Mouse (Mus musculus) monocyte, adult 5-6 weeks (primary cell): ENCODE results near the gene Glra1. TPM values are rescaled to one million over a fixed set of nuclear protein-coding genes. Genes with fewer than 3 reads are reported as not detected.

Source experiments
- ATAC-seq: fragments of 153-309, 156-312 bp; replicated peaks from 2 replicates; pipeline ENCODE4 v1.8.0; 2017; ENCODE audit warnings: mild to moderate bottlenecking; ENCODE audit not compliant: low TSS enrichment, insufficient number of reproducible peaks, severe bottlenecking, poor library complexity, low FRiP score
- total RNA-seq: library from RNA; stranded (forward); fragments of 200-1000, 200-491, 200-594 nt; gene quantifications from 3 replicates; pipeline ENCODE4 v1.2.3, GENCODE M21; 2017

The Glra1 gene
- total RNA-seq, 1 experiment from 2014 or later: not detected

DNA sequence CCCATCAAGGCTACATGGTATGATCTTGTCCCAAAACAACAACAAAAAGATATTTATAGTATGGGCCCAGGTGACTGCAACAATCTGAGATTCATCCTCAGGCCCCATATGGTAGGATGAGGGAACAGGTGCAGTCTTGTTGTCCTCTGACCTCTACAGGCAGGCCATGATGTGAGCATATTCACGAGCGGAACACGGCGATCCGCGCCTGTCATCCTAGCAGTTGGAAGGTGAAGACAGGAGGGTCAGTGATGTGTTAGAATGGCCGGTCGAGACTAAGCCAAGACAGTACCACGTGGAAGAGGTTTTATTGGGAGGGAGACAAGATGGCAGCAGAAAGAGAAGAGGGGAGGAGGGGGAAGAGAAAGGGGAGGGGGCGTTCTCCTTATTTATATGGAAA, 143.3 kb downstream of the Glra1 start:
- ATAC-seq: no peak

Other genes with a start within 250 kb of the Glra1 start
- gene Sparc, start 185.0 kb downstream of the Glra1 start, total RNA-seq: not detected in 3 replicates
- gene Atox1, start 147.0 kb downstream of the Glra1 start, total RNA-seq: 91.4 to 104 TPM (median 99.3 TPM) in 3 replicates
- 54.8 to 59.5 TPM (median 56.4 TPM) in 3 replicates for gene G3bp1, start 138.5 kb downstream of the Glra1 start, total RNA-seq